Comparison of ENCODE assay signal across 8 mouse cellular contexts in the genomic region with DNA sequence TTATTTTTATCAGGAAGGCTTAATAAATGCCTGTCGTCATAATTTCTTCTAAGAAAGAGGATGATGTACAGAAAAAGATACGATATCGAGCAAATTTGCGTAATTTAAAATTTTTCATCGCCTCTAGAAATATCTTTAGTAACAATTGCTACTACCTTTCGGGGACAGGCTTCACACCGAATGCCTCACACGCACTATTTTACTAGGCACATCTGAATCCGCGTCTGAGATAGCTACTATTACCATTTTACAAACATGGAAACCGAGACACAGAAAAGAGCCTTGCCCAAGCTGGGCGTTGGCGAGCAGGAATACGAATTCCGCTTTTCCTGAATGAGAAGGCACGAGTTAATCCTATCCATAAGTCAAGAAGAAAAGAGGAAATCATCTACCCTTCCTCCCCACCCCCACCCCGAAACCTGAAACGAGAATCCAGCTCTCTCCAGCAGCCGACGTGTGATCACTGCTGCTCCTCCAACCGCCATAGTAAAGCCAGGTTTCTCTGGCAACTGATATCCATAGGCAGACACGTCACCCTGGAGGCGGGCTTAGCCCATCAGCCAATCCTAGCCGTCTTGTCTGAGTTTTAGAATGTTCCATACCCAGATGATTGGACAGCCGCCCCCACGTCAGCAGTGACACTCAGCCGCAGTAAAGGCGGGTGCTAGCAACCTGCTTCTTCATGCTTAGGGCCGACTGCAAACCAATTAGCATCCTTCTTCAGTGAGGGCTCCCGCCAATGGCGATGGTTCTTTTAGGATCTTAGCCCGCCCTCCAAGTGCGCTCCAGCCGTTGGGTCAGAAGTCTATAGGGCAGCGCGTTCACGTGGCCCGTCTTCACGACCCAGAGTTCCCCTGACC. TPM values are rescaled to one million over a fixed set of nuclear protein-coding genes. Genes with fewer than 3 reads are reported as not detected.
A peak's percentile ranks its signal among the peaks of the same experiment; 100 is the strongest.
DNase-seq lines count a peak whose midpoint lies in the region; ATAC-seq and TF ChIP-seq lines count a peak whose summit lies in the region.

No protein-coding gene starts in this region.

- H3K9me3 ChIP-seq in ES-E14 (ENCODE audit: control insufficient read depth, insufficient read depth, low read depth, low read length): no peaks in the 10 kb centered on the region
- no peaks in the 10 kb centered on the region for H3K9me3 ChIP-seq in forebrain, embryonic 15.5 days

- peak; percentile 98 for ATAC-seq in cerebellum, adult (ENCODE audit: insufficient number of reproducible peaks, low FRiP score, low TSS enrichment)
- ATAC-seq in forebrain, embryonic 15.5 days (replicated peaks): peak; percentile 97
- peak; percentile 92 for ATAC-seq in neutrophil, adult 5-6 weeks (ENCODE audit: extremely low read depth, insufficient number of reproducible peaks, low FRiP score, poor library complexity, severe bottlenecking)

- peak overlapping the region; percentile 96 for H3K9ac ChIP-seq in ES-E14 (ENCODE audit: insufficient read depth, low read depth, low read length, poor library complexity, severe bottlenecking)
- peak overlapping the region; percentile 65 for H3K9ac ChIP-seq in forebrain, embryonic 15.5 days (replicated peaks)

- WGBS in forebrain, embryonic 15.5 days: 25% methylated on average over 39 of the region's 39 CpGs
- WGBS in lung, adult 2 months: 35% methylated on average over 39 of the region's 39 CpGs

- peak overlapping the region; percentile 91 for H3K27ac ChIP-seq in ES-E14 (ENCODE audit: insufficient read depth, low read depth, low read length, poor library complexity, severe bottlenecking)
- peak overlapping the region; percentile 94 for H3K27ac ChIP-seq in forebrain, embryonic 15.5 days (replicated peaks)

- in situ Hi-C loops in ES-E14 (cut with MboI; ENCODE audit: low sequenced_read_pairs in 2 of 2, unreplicated experiment in 2 of 2): no loop called here

- intact Hi-C loops in heart, postnatal 25 days (cut with DNase I): no loop called here

- TF ChIP-seq CTCF in lung, adult 2 months (IDR thresholded peaks at IDR 0.05; ENCODE audit: insufficient read depth, low read length): no peak

- peak; percentile 82 for DNase-seq in ES-E14 (ENCODE audit: low read depth, low spot score)
- DNase-seq in heart, postnatal 25 days (ENCODE audit: low spot score): peak; percentile 94
- peak; percentile 94 to 96 for DNase-seq in layer of hippocampus, adult 18-20 months (ENCODE audit: low spot score in 2 of 2)
- DNase-seq in lung, adult 2 months: peak; percentile 85
- DNase-seq in thymus, postnatal 0 days (ENCODE audit: low spot score): peak; percentile 93

- TF ChIP-seq POLR2A in lung, adult 2 months (IDR thresholded peaks at IDR 0.05; ENCODE audit: borderline replicate concordance, extremely low read depth, low read depth, low read length): peak; percentile 92

- peaks cover 3% of the 10 kb centered on the region for H3K36me3 ChIP-seq in ES-E14 (ENCODE audit: control insufficient read depth, insufficient read depth, low read length, poor library complexity, severe bottlenecking)
- 0 out of 2 replicates have a peak, but pooled peaks cover 2% of the 10 kb centered on the region for H3K36me3 ChIP-seq in forebrain, embryonic 15.5 days

- H3K4me1 ChIP-seq in ES-E14 (ENCODE audit: control insufficient read depth in 2 of 2, insufficient read depth in 2 of 2, low read length in 2 of 2, poor library complexity in 1 of 2): 0 out of 4 replicates have a peak, but pooled peaks cover 0 to 1% of the 10 kb centered on the region in 2 experiments
- H3K4me1 ChIP-seq in forebrain, embryonic 15.5 days: peaks cover 13% of the 10 kb centered on the region
- H3K4me1 ChIP-seq in lung, adult 2 months (ENCODE audit: control insufficient read depth, insufficient read depth, low read length): no peaks in the 10 kb centered on the region

- H3K4me2 ChIP-seq in forebrain, embryonic 15.5 days (replicated peaks): peak overlapping the region; percentile 49

- peak overlapping the region; percentile 89 to 93 for H3K4me3 ChIP-seq in ES-E14 (ENCODE audit: insufficient read depth in 1 of 2, low read depth in 1 of 2, low read length in 2 of 2, poor library complexity in 1 of 2, severe bottlenecking in 1 of 2)
- peak overlapping the region; percentile 59 for H3K4me3 ChIP-seq in forebrain, embryonic 15.5 days
- peak overlapping the region; percentile 95 for H3K4me3 ChIP-seq in lung, adult 2 months (replicated peaks; ENCODE audit: extremely low read depth, low read depth, low read length)

- H3K27me3 ChIP-seq in forebrain, embryonic 15.5 days: no peaks in the 10 kb centered on the region

TF ChIP-seq in ES-E14, 5 proteins besides CTCF, POLR2A, EP300 and RAD21:
- peak; percentile 48; the same call in 1 of the 2 replicates for TF ChIP-seq HCFC1 (IDR thresholded peaks at IDR 0.05; ENCODE audit: borderline replicate concordance, insufficient read depth, low read length)
- no peak for TF ChIP-seq ZNF384 (IDR thresholded peaks at IDR 0.05; ENCODE audit: low read depth, low read length)
TF ChIP-seq in ES-E14: peak in this region for 1.

RNA-seq across cellular contexts. Expression of a gene that starts 2.5 kb away (rescaled TPM):
- total RNA-seq in ES-E14 (2012; rRNA removed): 236 and 337 TPM in 2 replicates
- polyA plus RNA-seq in forebrain, embryonic 15.5 days (2015; fragmentation: Nextera tagmentation; extraction: Ambion mirVana): 552 and 561 TPM in 2 replicates
- 100 to 1,000 TPM in 1 of 2 experiments, 10 to 100 TPM in 1; 89.8 to 107 TPM for total RNA-seq in heart, postnatal 25 days (2021)
- total RNA-seq in layer of hippocampus, adult 18-20 months (2021): 100 to 1,000 TPM; 362 to 377 TPM
- 24.2 and 43.0 TPM in 2 replicates for polyA plus RNA-seq in lung, adult 2 months (2012; rRNA removed)
- 128 and 145 TPM in 2 replicates for total RNA-seq in neutrophil, adult 5-6 weeks (2017)
- polyA plus RNA-seq in thymus, postnatal 0 days (2015; fragmentation: Nextera tagmentation; extraction: Ambion mirVana): 243 and 259 TPM in 2 replicates

RNA-seq across cellular contexts. Expression of a gene that starts 33.2 kb away (rescaled TPM):
- 0.53 and 0.67 TPM in 2 replicates for total RNA-seq in ES-E14 (2012; rRNA removed)
- polyA plus RNA-seq in forebrain, embryonic 15.5 days (2015; fragmentation: Nextera tagmentation; extraction: Ambion mirVana): 19.3 and 20.2 TPM in 2 replicates
- total RNA-seq in heart, postnatal 25 days (2021): 1 to 10 TPM; 3.7 to 4.6 TPM
- total RNA-seq in layer of hippocampus, adult 18-20 months (2021): 10 to 100 TPM; 15.8 to 15.9 TPM
- 1.0 and 2.2 TPM in 2 replicates for polyA plus RNA-seq in lung, adult 2 months (2012; rRNA removed)
- total RNA-seq in neutrophil, adult 5-6 weeks (2017): 0.12 and 0.35 TPM in 2 replicates
- polyA plus RNA-seq in thymus, postnatal 0 days (2015; fragmentation: Nextera tagmentation; extraction: Ambion mirVana): 0.66 and 0.73 TPM in 2 replicates

RNA-seq across cellular contexts. Expression of a gene that starts 38.9 kb away (rescaled TPM):
- not detected in 2 replicates for total RNA-seq in ES-E14 (2012; rRNA removed)
- 0.17 TPM in 1 of 2 replicates, not detected in the other for polyA plus RNA-seq in forebrain, embryonic 15.5 days (2015; fragmentation: Nextera tagmentation; extraction: Ambion mirVana)
- total RNA-seq in heart, postnatal 25 days (2021): not detected
- under 1 TPM in 1 of 2 experiments, not detected in 1; 0.35 TPM for total RNA-seq in layer of hippocampus, adult 18-20 months (2021)
- not detected in 2 replicates for polyA plus RNA-seq in lung, adult 2 months (2012; rRNA removed)
- total RNA-seq in neutrophil, adult 5-6 weeks (2017): not detected in 2 replicates
- not detected in 2 replicates for polyA plus RNA-seq in thymus, postnatal 0 days (2015; fragmentation: Nextera tagmentation; extraction: Ambion mirVana)

Comparison
In these comparisons a context has a peak if more than half of its experiments do, and no peak if none do; other contexts are left out.
1. Peak in every context shown above with its lines: DNase-seq, ATAC-seq, H3K4me3 ChIP-seq and H3K27ac ChIP-seq.